Mouse (Mus musculus) limb, embryonic 14.5 days (tissue): ENCODE data around the gene Rbms3. TPM values are rescaled to one million over a fixed set of nuclear protein-coding genes. Genes with fewer than 3 reads are reported as not detected.

Source experiments
- ATAC-seq: fragments of 200-750 bp; cut with Nextera tagmentation; 2 replicates; pipeline ENCODE4 v1.8.0; 2017; ENCODE audit warnings: low read depth, moderate number of reproducible peaks, moderate TSS enrichment; ENCODE audit not compliant: low FRiP score
- DNase-seq: peaks from one replicate; pipeline ENCODE4 v3.0.0-alpha.2; 2015; ENCODE audit warnings: low spot score
- H3K27ac ChIP-seq: fragments of 300-500 bp; sonication (generic); replicated peaks from 2 replicates; pipeline ENCODE4 v1.5.1; 2014; ENCODE audit warnings: low read depth, mild to moderate bottlenecking, low read length, moderate library complexity, mixed read lengths
- H3K27me3 ChIP-seq: fragments of 300-500 bp; sonication (generic); 2 replicates; pipeline ENCODE4 v1.6.1; 2014; ENCODE audit warnings: low read length, mixed read lengths; ENCODE audit not compliant: control insufficient read depth, insufficient read depth
- H3K36me3 ChIP-seq: fragments of 300-500 bp; sonication (generic); 2 replicates; pipeline ENCODE4 v1.6.1; 2014; ENCODE audit warnings: mild to moderate bottlenecking, low read length, moderate library complexity, mixed read lengths; ENCODE audit not compliant: control insufficient read depth, insufficient read depth
- H3K4me1 ChIP-seq: fragments of 300-500 bp; sonication (generic); 2 replicates; pipeline ENCODE4 v1.6.1; 2014; ENCODE audit warnings: antibody characterized with exemption, low read length, mixed read lengths; ENCODE audit not compliant: control insufficient read depth, insufficient read depth
- H3K4me2 ChIP-seq: fragments of 300-500 bp; sonication (generic); replicated peaks from 2 replicates; pipeline ENCODE4 v1.6.1; 2014; ENCODE audit warnings: low read depth, mild to moderate bottlenecking, low read length, moderate library complexity; ENCODE audit not compliant: severe bottlenecking
- H3K4me3 ChIP-seq: fragments of 300-500 bp; sonication (generic); replicated peaks from 2 replicates; pipeline ENCODE4 v1.5.1; 2014; ENCODE audit warnings: low read length
- H3K9ac ChIP-seq: fragments of 300-500 bp; sonication (generic); 2 replicates; pipeline ENCODE4 v1.6.1; 2014; ENCODE audit warnings: mild to moderate bottlenecking, low read depth, low read length, moderate library complexity; ENCODE audit not compliant: severe bottlenecking
- H3K9me3 ChIP-seq: fragments of 300-500 bp; sonication (generic); 2 replicates; pipeline ENCODE4 v1.6.1; 2016; ENCODE audit warnings: low read length; ENCODE audit not compliant: control insufficient read depth
- POLR2A ChIP-seq: fragments of 200-500 bp; IDR thresholded peaks from 2 replicates; pipeline ENCODE4 v1.8.0; 2012; ENCODE audit warnings: inconsistent platforms, mild to moderate bottlenecking, moderate library complexity, borderline replicate concordance; ENCODE audit not compliant: insufficient read depth, insufficient read length; ENCODE audit errors: extremely low read depth
- WGBS: fragments of 180-500 bp; shearing (Covaris S2); extraction: QIAGEN DNeasy Blood & Tissue Kit; methylation state at CpG from one replicate; pipeline ENCODE4 v1.1.7; 2014; 5-methylcytosine and 5-hydroxymethylcytosine counted together
- polyA plus RNA-seq, 2 experiments: library from polyadenylated mRNA; depleted of rRNA in 1 of 2; stranded (reverse) in 1 of 2; unstranded in 1 of 2; fragments of >200 nt; fragmentation: Nextera tagmentation in 1 of 2; extraction: Ambion mirVana in 1 of 2; gene quantifications; 2 replicates each; pipeline versions ENCODE4 v1.2.1 to v1.2.3; 2012 to 2014

The Rbms3 gene
- polyA plus RNA-seq, 2 experiments = 42.1 to 94.5 TPM

GRCm38 (mm10) chr9:116644616-116645015 is 985.1 kb downstream of the Rbms3 start:
- no peaks in the 10 kb centered on the region for H3K36me3 ChIP-seq
- H3K4me1 ChIP-seq = peaks cover 15% of the 10 kb centered on the region
- WGBS = 63% methylated on average over 8 of the region's 8 CpGs
- no peak for TF ChIP-seq POLR2A
- no peak overlapping the region for H3K4me2 ChIP-seq
- ATAC-seq = no peak
- H3K27me3 ChIP-seq = no peaks in the 10 kb centered on the region
- H3K9ac ChIP-seq = no peak overlapping the region
- no peak for DNase-seq
- no peaks in the 10 kb centered on the region for H3K9me3 ChIP-seq
- no peak overlapping the region for H3K27ac ChIP-seq
- no peak overlapping the region for H3K4me3 ChIP-seq

GRCm38 (mm10) chr9:116640302-116640679 is 989.4 kb downstream of the Rbms3 start:
- H3K4me1 ChIP-seq = peaks cover 13% of the 10 kb centered on the region
- 0 out of 2 replicates have a peak overlapping the region, but pooled peaks have one; percentile 5 for H3K27ac ChIP-seq
- no peaks in the 10 kb centered on the region for H3K27me3 ChIP-seq
- ATAC-seq (peak; percentile 19; the same call in 1 of the 2 replicates), DNase-seq (no peak)
- H3K36me3 ChIP-seq = no peaks in the 10 kb centered on the region
- no peak for TF ChIP-seq POLR2A
- no peak overlapping the region for H3K4me3 ChIP-seq
- no peak overlapping the region for H3K9ac ChIP-seq
- H3K9me3 ChIP-seq = no peaks in the 10 kb centered on the region
- 54% methylated on average over 4 of the region's 4 CpGs for WGBS
- no peak overlapping the region for H3K4me2 ChIP-seq

GRCm38 (mm10) chr9:116639597-116640301 is 990.0 kb downstream of the Rbms3 start:
- 0 out of 2 replicates have a peak overlapping the region, but pooled peaks have one; percentile 5 for H3K27ac ChIP-seq
- H3K27me3 ChIP-seq = no peaks in the 10 kb centered on the region
- TF ChIP-seq POLR2A = no peak
- no peak overlapping the region for H3K4me2 ChIP-seq
- WGBS = 29% methylated on average over 8 of the region's 8 CpGs
- H3K36me3 ChIP-seq = no peaks in the 10 kb centered on the region
- peak; percentile 33 for DNase-seq
- peaks cover 13% of the 10 kb centered on the region for H3K4me1 ChIP-seq
- ATAC-seq = no peak
- no peak overlapping the region for H3K4me3 ChIP-seq
- no peaks in the 10 kb centered on the region for H3K9me3 ChIP-seq
- H3K9ac ChIP-seq = no peak overlapping the region

GRCm38 (mm10) chr9:116633786-116634185 is 995.9 kb downstream of the Rbms3 start:
- peaks cover 3% of the 10 kb centered on the region; the same call in 1 of the 2 replicates for H3K9me3 ChIP-seq
- no peaks in the 10 kb centered on the region for H3K36me3 ChIP-seq
- H3K9ac ChIP-seq = no peak overlapping the region
- H3K27ac ChIP-seq = no peak overlapping the region
- H3K4me2 ChIP-seq = no peak overlapping the region
- no peak for TF ChIP-seq POLR2A
- no peak overlapping the region for H3K4me3 ChIP-seq
- H3K4me1 ChIP-seq = no peaks in the 10 kb centered on the region
- H3K27me3 ChIP-seq = no peaks in the 10 kb centered on the region
- DNase-seq (no peak), ATAC-seq (no peak)
- WGBS = 68% methylated on average over 5 of the region's 5 CpGs

- TF ChIP-seq POLR2A = no peak
These were observed 996.6 kb downstream of the Rbms3 start for GRCm38 (mm10) chr9:116633075-116633474.

More at GRCm38 (mm10) chr9:116633075-116633474, 996.6 kb downstream of the Rbms3 start:
- WGBS = 87% methylated on average over 1 of the region's 1 CpGs
- no peak overlapping the region for H3K4me3 ChIP-seq
- H3K4me1 ChIP-seq = no peaks in the 10 kb centered on the region
- no peak overlapping the region for H3K9ac ChIP-seq
- H3K27me3 ChIP-seq = no peaks in the 10 kb centered on the region
- peaks cover 3% of the 10 kb centered on the region; the same call in 1 of the 2 replicates for H3K9me3 ChIP-seq
- no peak overlapping the region for H3K27ac ChIP-seq
- no peak overlapping the region for H3K4me2 ChIP-seq
- H3K36me3 ChIP-seq = no peaks in the 10 kb centered on the region
- DNase-seq (no peak), ATAC-seq (no peak)
